ENCODE assay signal across 13 mouse cellular contexts in genomic region chr11:32558677-32559076, GRCm38 (mm10). TPM values are rescaled to one million over a fixed set of nuclear protein-coding genes. Genes with fewer than 3 reads are reported as not detected.
DNase-seq lines count a peak whose midpoint lies in the region; ATAC-seq and TF ChIP-seq lines count a peak whose summit lies in the region.
"Had no signal": no experiment of that assay in that cellular context is flagged by ENCODE, and none has a peak within 500 bp of the region (broad histone marks: within the 10 kb centered on the region; RNA-seq: fewer than 3 reads in every experiment).

No protein-coding gene starts in this region.

- H3K9ac ChIP-seq in heart, adult 2 months (ENCODE audit: low read depth, low read length): no peak overlapping the region
- no peak overlapping the region for H3K9ac ChIP-seq in limb, embryonic 14.5 days (ENCODE audit: low read depth, low read length, severe bottlenecking)
- H3K9ac ChIP-seq: embryonic facial prominence, embryonic 12.5 days had no signal

- 46% methylated on average over 8 of the region's 8 CpGs for WGBS in heart, adult 2 months
- WGBS in heart, embryonic 10.5 days: 53% methylated on average over 8 of the region's 8 CpGs
- WGBS in limb, embryonic 14.5 days: 17% methylated on average over 8 of the region's 8 CpGs

- ATAC-seq in limb, embryonic 14.5 days (ENCODE audit: low FRiP score, low read depth): peak; percentile 55; the same call in 1 of the 2 replicates

- no peak overlapping the region for H3K4me2 ChIP-seq in limb, embryonic 14.5 days (replicated peaks; ENCODE audit: low read depth, low read length, severe bottlenecking)
- H3K4me2 ChIP-seq: embryonic facial prominence, embryonic 12.5 days had no signal

- DNase-seq in heart, adult 2 months: peak in 1 of 2 experiments; percentile 60
- DNase-seq in heart, embryonic 10.5 days (ENCODE audit: low spot score): no peak
- peak; percentile 65 to 66 for DNase-seq in spleen, adult 18-20 months
- no peak for DNase-seq in spleen, postnatal 4 days (ENCODE audit: low spot score in 2 of 2)
- peak; percentile 23 for DNase-seq in limb, embryonic 14.5 days (ENCODE audit: low spot score)
- DNase-seq in thymus, postnatal 25 days: peak; percentile 66
- DNase-seq in right cerebral cortex, adult 18-20 months: no peak
- DNase-seq in layer of hippocampus, postnatal 10 days (ENCODE audit: low spot score in 2 of 2): no peak
- DNase-seq: left cerebral cortex, postnatal 4 days had no signal

- no peak for TF ChIP-seq CTCF in heart, adult 2 months (IDR thresholded peaks at IDR 0.05)

- TF ChIP-seq EP300 in heart, adult 2 months (IDR thresholded peaks at IDR 0.05; ENCODE audit: insufficient read depth, low read depth, low read length): no peak

- H3K36me3 ChIP-seq in heart, adult 2 months (ENCODE audit: control insufficient read depth, insufficient read depth, low read length): no peaks in the 10 kb centered on the region
- H3K36me3 ChIP-seq in heart, embryonic 10.5 days: no peaks in the 10 kb centered on the region
- H3K36me3 ChIP-seq in limb, embryonic 14.5 days (ENCODE audit: control insufficient read depth, insufficient read depth, low read length): no peaks in the 10 kb centered on the region
- H3K36me3 ChIP-seq: embryonic facial prominence, embryonic 12.5 days had no signal

- intact Hi-C loops in heart, adult 2 months (cut with DNase I): no loop called here

- no peaks in the 10 kb centered on the region for H3K79me2 ChIP-seq in heart, adult 2 months (replicated peaks; ENCODE audit: control insufficient read depth, insufficient read depth, low read length)

- peaks cover 30% of the 10 kb centered on the region for H3K4me1 ChIP-seq in heart, adult 2 months (ENCODE audit: control insufficient read depth, insufficient read depth, low read length)
- peaks cover 32% of the 10 kb centered on the region for H3K4me1 ChIP-seq in heart, embryonic 10.5 days
- H3K4me1 ChIP-seq in limb, embryonic 14.5 days (ENCODE audit: control insufficient read depth, insufficient read depth, low read length): peaks cover 13% of the 10 kb centered on the region

- TF ChIP-seq POLR2A in heart, adult 2 months (IDR thresholded peaks at IDR 0.05; ENCODE audit: insufficient read depth, low read depth, low read length): no peak
- TF ChIP-seq POLR2A in limb, embryonic 14.5 days (IDR thresholded peaks at IDR 0.05; ENCODE audit: borderline replicate concordance, extremely low read depth, insufficient read depth, insufficient read length): no peak

- no peaks in the 10 kb centered on the region for H3K9me3 ChIP-seq in heart, embryonic 10.5 days
- no peaks in the 10 kb centered on the region for H3K9me3 ChIP-seq in limb, embryonic 14.5 days (ENCODE audit: control insufficient read depth, low read length)
- H3K9me3 ChIP-seq: embryonic facial prominence, embryonic 12.5 days had no signal

- no peaks in the 10 kb centered on the region for H3K27me3 ChIP-seq in heart, adult 2 months (ENCODE audit: control insufficient read depth, insufficient read depth, low read length)
- H3K27me3 ChIP-seq in heart, embryonic 10.5 days (ENCODE audit: insufficient read depth, poor library complexity, severe bottlenecking): no peaks in the 10 kb centered on the region
- H3K27me3 ChIP-seq in limb, embryonic 14.5 days (ENCODE audit: control insufficient read depth, insufficient read depth, low read length): no peaks in the 10 kb centered on the region
- H3K27me3 ChIP-seq: CH12.LX; embryonic facial prominence, embryonic 12.5 days had no signal

- peak overlapping the region; percentile 23 for H3K27ac ChIP-seq in heart, adult 2 months
- H3K27ac ChIP-seq in heart, embryonic 10.5 days: no peak overlapping the region
- no peak overlapping the region for H3K27ac ChIP-seq in limb, embryonic 14.5 days (replicated peaks; ENCODE audit: low read depth, low read length)
- H3K27ac ChIP-seq: embryonic facial prominence, embryonic 12.5 days had no signal

- no peak overlapping the region for H3K4me3 ChIP-seq in heart, adult 2 months
- H3K4me3 ChIP-seq in heart, embryonic 10.5 days: no peak overlapping the region
- H3K4me3 ChIP-seq in limb, embryonic 14.5 days (replicated peaks; ENCODE audit: low read length): no peak overlapping the region
- H3K4me3 ChIP-seq: embryonic facial prominence, embryonic 12.5 days had no signal

RNA-seq across cellular contexts. Expression of gene Stk10, which starts 25.6 kb away (rescaled TPM):
- 10 to 100 TPM in 1 of 2 experiments, 1 to 10 TPM in 1; 9.2 to 10.1 TPM for total RNA-seq in heart, adult 2 months (2021)
- 8.4 and 9.8 TPM in 2 replicates for polyA plus RNA-seq in heart, adult 2 months (2012; rRNA removed)
- 2.3 and 2.8 TPM in 2 replicates for polyA plus RNA-seq in heart, embryonic 10.5 days (2016; fragmentation: Nextera tagmentation; extraction: Ambion mirVana)
- polyA plus RNA-seq in limb, embryonic 14.5 days (2012; rRNA removed): 7.1 and 8.3 TPM in 2 replicates
- polyA plus RNA-seq in limb, embryonic 14.5 days (2014; fragmentation: Nextera tagmentation; extraction: Ambion mirVana): 1.9 and 2.5 TPM in 2 replicates
- 1 to 10 TPM; 6.3 to 9.4 TPM for total RNA-seq in layer of hippocampus, postnatal 10 days (2021)

RNA-seq across cellular contexts. Expression of gene Efcab9, which starts 26.8 kb away (rescaled TPM):
- not detected for total RNA-seq in heart, adult 2 months (2021)
- not detected in 2 replicates for polyA plus RNA-seq in heart, adult 2 months (2012; rRNA removed)
- polyA plus RNA-seq in heart, embryonic 10.5 days (2016; fragmentation: Nextera tagmentation; extraction: Ambion mirVana): 0.36 TPM in 1 of 2 replicates, not detected in the other
- 0.11 TPM in 1 of 2 replicates, not detected in the other for polyA plus RNA-seq in limb, embryonic 14.5 days (2012; rRNA removed)
- polyA plus RNA-seq in limb, embryonic 14.5 days (2014; fragmentation: Nextera tagmentation; extraction: Ambion mirVana): not detected in 2 replicates
- total RNA-seq in layer of hippocampus, postnatal 10 days (2021): 1 to 10 TPM in 1 of 2 experiments, under 1 TPM in 1; 0.89 to 1.2 TPM
- polyA plus RNA-seq: large intestine, adult 2 months; neural tube, embryonic 14.5 days had no signal

Comparison
In these comparisons a context has a peak if more than half of its experiments do, and no peak if none do; other contexts are left out.
1. DNase-seq: peak in spleen, adult 18-20 months (2 of 2), limb, embryonic 14.5 days (single experiment) and thymus, postnatal 25 days (single experiment); none in heart, embryonic 10.5 days (single experiment), spleen, postnatal 4 days (0 of 2), right cerebral cortex, adult 18-20 months (single experiment) and layer of hippocampus, postnatal 10 days (0 of 2).